Mouse (Mus musculus) testis, postnatal 10 days (tissue): ENCODE measurements at regions not wholly inside any gene's neighbourhood (a gene's known extent, or its start where the extent isn't known, plus 50 kb on each side); places are given as distances from the start of the nearest gene placed in this dataset.
A peak's percentile ranks its signal among the peaks of the same experiment; 100 is the strongest.

Source experiments
- DNase-seq: peaks from one replicate; pipeline ENCODE4 v3.0.0; 2021; ENCODE audit warnings: low spot score

GRCm38 (mm10) chr1:88809756-88810155, 107.7 kb upstream of the Arl4c start:
- DNase-seq, result no peak

GRCm38 (mm10) chr1:88813200-88813599, 111.2 kb upstream of the Arl4c start:
- no peak for DNase-seq

GRCm38 (mm10) chr1:88816376-88816945, 114.4 kb upstream of the Arl4c start:
- no peak for DNase-seq

GRCm38 (mm10) chr1:88825215-88825614, 123.2 kb upstream of the Arl4c start:
- no peak for DNase-seq

GRCm38 (mm10) chr1:88838661-88839274, 136.7 kb upstream of the Arl4c start:
- no peak for DNase-seq

GRCm38 (mm10) chr1:88839407-88839976, 137.5 kb upstream of the Arl4c start:
- no peak for DNase-seq

GRCm38 (mm10) chr1:88839977-88840628, 138.1 kb upstream of the Arl4c start:
- no peak for DNase-seq

- no peak for DNase-seq
Measured at GRCm38 (mm10) chr1:88840991-88841592, 139.1 kb upstream of the Arl4c start.

- no peak for DNase-seq
Measured at GRCm38 (mm10) chr1:88847333-88848091, 145.5 kb upstream of the Arl4c start.

- no peak for DNase-seq
Measured at GRCm38 (mm10) chr1:88848246-88848645, 146.2 kb upstream of the Arl4c start.

GRCm38 (mm10) chr1:88849421-88849820, 147.4 kb upstream of the Arl4c start:
- no peak for DNase-seq

GRCm38 (mm10) chr1:88851931-88852330, 149.9 kb upstream of the Arl4c start:
- DNase-seq, result peak; percentile 25

GRCm38 (mm10) chr1:88860871-88861589, 159.0 kb upstream of the Arl4c start:
- DNase-seq, result no peak

GRCm38 (mm10) chr1:88861590-88861935, 159.5 kb upstream of the Arl4c start:
- DNase-seq, result no peak

- no peak for DNase-seq
Measured at GRCm38 (mm10) chr1:88865436-88865835, 163.4 kb upstream of the Arl4c start.

- DNase-seq, result no peak
Measured at GRCm38 (mm10) chr1:88866571-88866970, 164.6 kb upstream of the Arl4c start.

GRCm38 (mm10) chr1:88867138-88867537, 165.1 kb upstream of the Arl4c start:
- peak; percentile 25 for DNase-seq

- DNase-seq, result no peak
Measured at GRCm38 (mm10) chr1:88869885-88870284, 167.9 kb upstream of the Arl4c start.

GRCm38 (mm10) chr1:88875356-88875755, 173.3 kb upstream of the Arl4c start:
- DNase-seq, result no peak

- no peak for DNase-seq
Measured at GRCm38 (mm10) chr1:88877441-88877840, 175.4 kb upstream of the Arl4c start.

- no peak for DNase-seq
Measured at GRCm38 (mm10) chr1:88878831-88879230, 176.8 kb upstream of the Arl4c start.

- DNase-seq, result no peak
Measured at GRCm38 (mm10) chr1:88879367-88879766, 177.3 kb upstream of the Arl4c start.
